Mouse (Mus musculus) lung, adult 2 months (tissue): ENCODE results near the gene Dgki. TPM values are rescaled to one million over a fixed set of nuclear protein-coding genes. Genes with fewer than 3 reads are reported as not detected.
A peak's percentile ranks its signal among the peaks of the same experiment; 100 is the strongest.
"Not testable (repeated sequence)": the region's sequence is repeated elsewhere in the genome, so short reads cannot be mapped to it uniquely, and the experiment has no call there.

ENCODE experiments used
- DNase-seq: peaks from one replicate; pipeline ENCODE4 v3.0.0; 2022
- H3K4me1 ChIP-seq: fragments of 200-500 bp; 2 replicates; pipeline ENCODE4 v1.6.1; 2011; ENCODE audit warnings: low read length; ENCODE audit not compliant: control insufficient read depth, insufficient read depth
- H3K4me3 ChIP-seq: fragments of 200-500 bp; replicated peaks from 2 replicates; pipeline ENCODE3; 2011; ENCODE audit warnings: low read depth, mild to moderate bottlenecking, control low read depth, low read length; ENCODE audit errors: extremely low read depth
- CTCF ChIP-seq: fragments of 200-500 bp; IDR thresholded peaks from 2 replicates; pipeline ENCODE4 v1.5.1; 2011; ENCODE audit warnings: mild to moderate bottlenecking, low read length, control low read depth; ENCODE audit not compliant: insufficient read depth
- POLR2A ChIP-seq: fragments of 200-500 bp; IDR thresholded peaks from 2 replicates; pipeline ENCODE4 v1.6.1; 2011; ENCODE audit warnings: low read depth, mild to moderate bottlenecking, control low read depth, low read length, borderline replicate concordance; ENCODE audit errors: extremely low read depth
- WGBS: fragments of 180-500 bp; shearing (Covaris S2); methylation state at CpG from one replicate; pipeline ENCODE4 v1.1.7; 2018; 5-methylcytosine and 5-hydroxymethylcytosine counted together
- polyA plus RNA-seq: library from polyadenylated mRNA; depleted of rRNA; stranded (reverse); fragments of >200 nt; gene quantifications from 2 replicates; pipeline ENCODE4 v1.2.3, GENCODE M21; 2012

The Dgki gene
- polyA plus RNA-seq, 1 experiment, result 0.09 TPM

- WGBS, result 71% methylated on average over 3 of the region's 3 CpGs
- H3K4me1 ChIP-seq, result no peaks in the 10 kb centered on the region
- H3K4me3 ChIP-seq, result no peak overlapping the region
- no peak for DNase-seq
- TF ChIP-seq POLR2A, result no peak
- no peak for TF ChIP-seq CTCF
These were observed 180.8 kb downstream of the Dgki start for GRCm38 (mm10) chr6:37119205-37119604.

- WGBS, result 86% methylated on average over 4 of the region's 4 CpGs
- Histone ChIP-seq H3K4me1 (no peaks in the 10 kb centered on the region), H3K4me3 (no peak overlapping the region)
- DNase-seq, result no peak
- TF ChIP-seq POLR2A (no peak), CTCF (no peak)
These were observed 186.9 kb downstream of the Dgki start for GRCm38 (mm10) chr6:37113048-37113447.

GRCm38 (mm10) chr6:37106236-37106635 is 193.7 kb downstream of the Dgki start:
- H3K4me1 ChIP-seq, DNase-seq, H3K4me3 ChIP-seq: not testable (repeated sequence)
- WGBS, result 89% methylated on average over 6 of the region's 6 CpGs

- no peak for DNase-seq
- TF ChIP-seq CTCF, result no peak
- no peak for TF ChIP-seq POLR2A
- Histone ChIP-seq H3K4me1 (no peaks in the 10 kb centered on the region), H3K4me3 (no peak overlapping the region)
- 47% methylated on average over 5 of the region's 5 CpGs for WGBS
These were observed 199.6 kb downstream of the Dgki start for GRCm38 (mm10) chr6:37100413-37100812.

GRCm38 (mm10) chr6:37097356-37098155 is 202.4 kb downstream of the Dgki start:
- Histone ChIP-seq H3K4me1 (no peaks in the 10 kb centered on the region), H3K4me3 (no peak overlapping the region)
- TF ChIP-seq POLR2A (no peak), CTCF (peak; percentile 98)
- peak; percentile 71 for DNase-seq
- WGBS, result 35% methylated on average over 18 of the region's 18 CpGs

GRCm38 (mm10) chr6:37096840-37097305 is 203.1 kb downstream of the Dgki start:
- no peak for TF ChIP-seq POLR2A
- TF ChIP-seq CTCF, result no peak
- no peaks in the 10 kb centered on the region for H3K4me1 ChIP-seq
- 31% methylated on average over 12 of the region's 12 CpGs for WGBS
- no peak overlapping the region for H3K4me3 ChIP-seq
- DNase-seq, result no peak

GRCm38 (mm10) chr6:37089148-37090111 is 210.6 kb downstream of the Dgki start:
- TF ChIP-seq POLR2A, result no peak
- 51% methylated on average over 8 of the region's 8 CpGs for WGBS

GRCm38 (mm10) chr6:37082990-37083389 is 217.0 kb downstream of the Dgki start:
- DNase-seq, result no peak
- WGBS, result 94% methylated on average over 3 of the region's 3 CpGs
- Histone ChIP-seq H3K4me3 (no peak overlapping the region), H3K4me1 (no peaks in the 10 kb centered on the region)
- TF ChIP-seq POLR2A (no peak), CTCF (no peak)

More at GRCm38 (mm10) chr6:37089148-37090111, 210.6 kb downstream of the Dgki start:
- no peak for DNase-seq
- no peak overlapping the region for H3K4me3 ChIP-seq
- H3K4me1 ChIP-seq, result no peaks in the 10 kb centered on the region

GRCm38 (mm10) chr6:37072401-37073016 is 227.5 kb downstream of the Dgki start:
- WGBS, result 59% methylated on average over 9 of the region's 9 CpGs
- Histone ChIP-seq H3K4me1 (no peaks in the 10 kb centered on the region), H3K4me3 (no peak overlapping the region)
- DNase-seq, result no peak
- TF ChIP-seq POLR2A (no peak), CTCF (no peak)
